Mouse (Mus musculus) cerebellum, postnatal 25 days (tissue): ENCODE measurements around the gene Npl.
"Not testable (repeated sequence)": the region's sequence is repeated elsewhere in the genome, so short reads cannot be mapped to it uniquely, and the experiment has no call there.

Experiments used
- DNase-seq, 2 experiments: peaks; one replicate each; pipeline ENCODE4 v3.0.0; 2021; ENCODE audit warnings: mixed read lengths in 2 of 2

Gene Npl

DNA sequence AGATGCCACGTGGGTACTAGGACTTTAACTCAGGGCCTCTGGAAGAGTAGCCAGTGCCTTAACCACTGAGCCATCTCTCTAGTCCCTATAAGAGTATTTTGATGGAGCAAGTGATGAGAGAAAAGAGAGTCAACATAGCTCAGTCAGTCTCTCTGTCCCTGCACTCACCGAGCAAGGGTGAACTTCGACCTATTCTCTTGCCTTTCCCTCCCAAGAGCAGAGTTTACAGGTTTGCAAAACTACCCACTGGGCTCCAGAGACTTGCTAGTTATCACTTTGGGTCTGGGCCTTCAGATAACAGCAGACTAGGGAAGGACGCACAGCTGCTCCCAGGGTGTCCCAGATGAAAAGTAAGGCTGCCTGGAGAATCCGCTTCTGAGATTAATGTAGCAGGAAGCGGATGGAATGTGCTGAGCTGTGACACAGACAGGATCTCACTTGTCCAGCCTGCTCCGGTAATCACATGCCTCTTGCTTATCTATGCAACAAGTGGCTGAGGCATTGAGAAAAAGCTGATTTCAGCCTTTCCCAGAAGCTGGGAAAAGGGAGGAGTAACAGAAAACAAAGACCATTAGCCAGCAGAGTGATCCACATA is 7.0 kb downstream of the Npl start:
- no peak for DNase-seq

DNA sequence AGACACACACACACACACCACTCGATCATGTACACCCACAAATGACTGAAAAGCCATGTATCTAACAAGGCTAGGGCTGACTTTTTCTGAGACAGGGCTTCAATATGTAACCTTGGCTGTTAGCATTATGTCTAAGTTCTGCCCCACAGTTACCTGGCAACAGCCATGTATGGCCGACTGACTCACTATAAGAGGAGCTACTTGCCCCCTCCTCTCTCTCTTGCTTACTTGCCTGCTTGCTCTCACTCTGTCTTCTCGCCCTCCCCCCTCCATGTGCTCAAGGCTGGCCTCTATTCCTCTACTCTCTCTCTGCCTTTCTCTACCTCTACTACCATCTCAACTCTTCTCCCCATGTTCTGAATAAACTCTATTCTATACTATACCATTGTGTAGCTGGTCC is 9.1 kb downstream of the Npl start:
- DNase-seq = no peak

DNA sequence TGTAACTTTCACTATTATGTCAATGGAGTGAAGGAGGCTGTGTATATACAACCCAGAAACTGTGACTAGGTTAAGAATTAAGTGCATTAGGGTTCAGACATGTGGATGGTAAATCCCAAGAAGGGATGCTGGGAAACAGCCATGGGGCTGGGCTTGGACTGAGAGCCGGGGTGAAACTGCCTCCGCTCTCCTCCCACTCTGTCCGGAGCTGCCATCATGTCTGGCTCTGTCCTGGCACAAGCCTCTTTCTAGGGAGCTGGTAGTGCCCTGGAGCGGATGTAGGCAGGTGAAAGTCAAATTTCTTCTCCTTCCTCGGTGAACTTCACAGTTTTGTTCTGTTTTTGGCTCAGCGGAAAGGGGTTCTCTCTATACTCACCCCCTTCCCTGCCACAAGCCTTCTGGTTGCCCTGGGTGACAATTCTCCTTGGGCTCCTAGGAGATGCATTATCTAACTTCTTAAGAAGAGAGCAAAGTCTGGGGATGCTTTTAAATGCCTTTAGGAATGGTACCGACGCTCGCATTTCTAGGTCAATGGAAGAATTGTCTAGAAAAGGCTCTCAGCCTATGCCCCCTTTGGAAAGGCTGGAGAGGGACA is 10.0 kb downstream of the Npl start:
- DNase-seq = no peak

DNA sequence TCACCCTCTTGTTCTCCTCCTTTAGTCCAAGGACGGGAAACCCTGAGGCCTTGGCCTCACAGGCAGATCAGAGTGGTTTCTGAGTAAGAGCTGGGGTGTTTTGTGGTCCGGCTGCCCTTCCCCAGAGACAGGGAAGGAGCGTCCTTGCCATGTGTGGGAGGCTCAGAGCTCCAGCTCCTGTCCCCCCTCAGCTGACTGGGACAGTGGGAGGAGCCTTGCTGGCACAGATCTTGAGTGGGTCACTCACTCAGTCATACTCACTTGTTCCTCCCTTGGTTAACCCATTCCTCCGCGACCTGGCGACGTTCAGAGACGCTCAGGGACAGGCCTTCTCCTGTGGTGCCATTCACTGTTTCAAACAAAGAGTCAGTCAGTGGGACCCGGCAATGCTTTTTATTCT is 14.2 kb downstream of the Npl start:
- peak in 1 of 2 experiments; percentile 24 for DNase-seq

DNA sequence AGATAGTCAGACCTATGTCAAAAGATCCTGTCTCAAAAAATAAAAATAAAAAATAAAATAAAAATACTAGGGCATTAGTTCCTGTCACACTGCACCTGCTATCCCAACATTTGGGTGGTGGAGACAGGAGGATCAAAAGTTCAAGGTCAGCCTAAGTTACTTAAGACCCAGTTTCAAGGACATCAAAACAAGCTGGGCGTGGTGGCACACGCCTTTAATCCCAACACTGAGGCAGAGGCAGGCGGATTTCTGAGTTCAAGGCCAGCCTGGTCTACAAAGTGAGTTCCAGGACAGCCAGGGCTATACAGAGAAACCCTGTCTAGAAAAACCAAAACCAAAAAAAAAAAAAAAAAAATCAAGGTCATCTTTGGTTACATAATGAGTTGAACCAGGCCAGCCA is 16.9 kb downstream of the Npl start:
- not testable (repeated sequence) for DNase-seq

DNA sequence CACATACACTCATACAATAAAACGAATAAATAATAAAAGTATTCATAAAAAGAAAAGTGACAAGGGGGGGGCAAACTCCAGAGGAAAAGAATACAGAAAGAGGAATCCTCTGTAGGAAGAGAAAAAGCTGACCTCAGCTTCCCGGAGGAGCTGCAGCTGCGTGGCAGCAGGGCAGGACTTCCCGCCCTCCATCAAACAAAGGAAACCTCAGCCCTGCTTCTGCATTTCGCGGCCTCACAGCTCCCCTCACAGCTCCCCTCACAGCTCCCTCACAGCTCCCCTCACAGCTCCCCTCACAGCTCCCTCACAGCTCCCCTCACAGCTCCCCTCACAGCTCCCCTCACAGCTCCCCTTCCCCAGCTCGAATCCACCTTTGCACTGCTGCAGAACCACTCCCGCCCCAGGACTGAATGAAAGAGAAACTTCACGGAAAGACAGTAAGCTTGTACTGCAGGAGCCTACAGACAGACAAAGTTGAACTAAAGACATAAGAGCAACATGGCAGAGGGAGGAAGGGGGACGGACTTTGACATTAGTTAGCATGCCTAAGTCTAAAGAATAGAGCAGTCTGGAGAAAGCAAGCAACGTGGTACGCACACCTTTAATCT is 17.5 kb downstream of the Npl start:
- DNase-seq = no peak

DNA sequence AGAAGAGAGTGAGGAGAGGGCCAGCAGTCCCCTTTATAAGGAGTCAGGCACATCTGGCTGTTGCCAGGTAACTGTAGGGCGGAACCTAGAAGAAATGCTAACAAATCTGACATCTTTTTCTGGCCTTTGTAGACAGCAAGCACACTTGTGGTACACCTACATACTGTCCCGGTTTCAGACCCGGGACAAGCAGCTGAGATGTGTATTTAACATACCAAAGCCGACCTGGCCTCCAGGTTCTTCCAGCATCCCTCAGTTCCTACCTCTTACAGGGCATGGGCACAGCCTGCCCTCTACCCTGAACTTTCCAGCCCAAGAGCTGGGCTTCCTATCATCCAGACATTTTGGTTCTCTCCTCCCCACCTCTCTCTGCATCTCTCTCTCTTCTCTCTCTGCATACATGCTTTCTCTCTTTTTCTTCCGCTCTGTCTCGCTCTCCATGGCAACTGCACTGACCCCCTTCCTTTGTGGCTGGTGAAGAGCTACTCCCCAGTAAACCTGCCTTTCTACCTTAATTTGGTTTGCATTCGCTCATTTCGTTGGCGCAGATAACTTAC is 18.1 kb downstream of the Npl start:
- no peak for DNase-seq

DNA sequence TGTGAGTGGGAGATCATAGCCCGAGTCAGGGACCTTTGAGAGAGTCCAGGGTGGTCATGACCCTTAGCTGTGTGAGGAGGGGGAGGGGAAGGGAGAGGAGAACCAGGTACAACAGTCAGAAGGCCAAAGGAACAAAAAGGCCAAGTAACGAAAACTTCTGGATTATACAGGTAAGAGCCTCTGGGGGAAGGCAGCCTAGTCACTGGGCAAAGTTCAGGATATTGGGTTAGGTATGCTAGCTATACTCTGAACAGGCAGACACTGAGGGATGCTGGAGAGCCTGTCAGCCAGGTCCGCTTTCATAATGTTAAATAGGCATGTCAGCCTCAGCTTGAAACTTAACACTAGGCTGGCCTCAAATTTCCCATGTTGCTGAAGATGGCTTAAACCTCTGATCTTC is 27.7 kb downstream of the Npl start:
- no peak for DNase-seq

DNA sequence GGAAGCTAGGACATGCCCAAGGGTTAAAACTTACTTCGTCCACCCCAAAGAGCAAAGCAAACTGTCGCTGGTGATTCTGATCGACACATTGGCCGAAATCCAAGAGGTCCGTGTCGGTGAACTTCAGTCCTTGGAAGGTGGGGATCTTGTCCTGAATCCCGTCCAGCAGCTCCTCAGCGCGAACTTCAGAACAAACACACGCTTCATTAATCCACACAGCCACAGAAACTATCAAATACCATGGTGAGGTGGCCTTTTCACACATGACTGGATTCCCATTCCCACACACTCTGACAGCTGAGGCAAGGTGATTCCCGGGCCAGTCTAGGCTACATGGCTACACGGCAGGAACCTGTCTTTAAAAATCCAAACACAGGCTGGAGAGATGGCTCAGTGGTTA is 34.5 kb downstream of the Npl start:
- no peak for DNase-seq

DNA sequence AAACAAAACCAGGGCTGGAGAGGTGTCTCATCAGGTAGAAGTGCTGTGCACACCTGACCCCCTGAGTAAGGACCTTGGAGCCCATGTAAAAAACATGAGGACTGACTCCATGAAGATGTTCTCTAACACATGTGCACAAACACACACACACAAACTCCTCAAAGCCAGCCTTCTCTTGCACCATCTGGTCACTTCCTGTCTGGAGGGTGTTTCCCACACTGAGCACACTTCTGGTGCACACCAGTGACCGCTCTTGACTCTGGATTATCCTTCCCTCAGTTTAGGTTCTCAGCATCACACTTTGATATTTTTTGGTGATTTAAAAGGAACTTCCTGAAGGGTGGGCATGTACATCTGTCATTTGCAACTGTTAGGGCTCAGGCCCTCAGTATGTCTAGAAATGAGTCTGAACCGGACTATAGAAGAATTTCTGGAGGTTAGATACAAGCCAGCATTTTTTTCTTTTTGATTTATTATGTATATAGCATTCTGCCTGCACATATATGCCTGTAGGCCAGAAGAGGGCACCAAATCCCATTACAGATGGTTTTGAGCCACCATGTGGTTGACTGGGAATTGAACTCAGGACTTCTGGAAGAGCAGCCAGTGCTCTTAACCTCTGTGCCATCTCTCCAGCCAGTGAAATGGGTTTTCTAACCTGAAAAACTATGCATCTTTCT is 39.4 kb downstream of the Npl start:
- DNase-seq = no peak

DNA sequence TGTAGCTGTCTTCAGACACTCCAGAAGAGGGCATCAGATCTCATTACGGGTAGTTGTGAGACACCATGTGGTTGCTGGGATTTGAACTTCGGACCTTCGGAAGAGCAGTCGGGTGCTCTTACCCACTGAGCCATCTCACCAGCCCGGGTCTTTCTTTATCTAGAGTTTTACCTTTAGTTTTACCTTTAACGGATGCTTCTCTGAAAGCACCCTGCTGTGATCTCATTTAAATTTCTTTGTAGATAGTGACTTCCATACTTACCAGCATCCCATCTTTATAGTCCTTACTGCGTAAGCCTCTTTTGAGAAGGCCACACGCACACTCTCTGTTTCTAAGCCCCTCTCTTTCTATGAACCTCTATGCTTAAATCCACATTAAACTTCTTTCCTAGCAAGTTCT is 40.3 kb downstream of the Npl start:
- not testable (repeated sequence) for DNase-seq

DNA sequence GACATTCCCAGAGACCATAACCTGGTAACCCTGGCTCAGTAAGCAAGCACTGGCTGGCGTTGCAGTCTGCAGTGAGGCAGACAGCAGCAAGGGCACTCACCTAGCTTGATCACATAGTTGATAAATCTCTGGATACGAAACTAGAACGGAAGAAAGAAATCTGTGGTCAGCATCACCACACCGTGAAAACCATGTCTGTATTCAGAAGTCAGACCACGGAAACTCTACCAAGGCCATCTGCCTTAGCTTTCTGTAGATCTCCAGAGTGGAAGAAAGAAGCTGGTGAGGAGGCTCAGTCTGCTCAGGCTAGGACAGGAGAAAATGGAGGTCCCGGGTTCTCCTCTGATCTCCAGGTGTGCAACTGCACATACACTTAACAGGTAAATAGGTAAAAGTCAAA is 40.8 kb downstream of the Npl start:
- DNase-seq = no peak

DNA sequence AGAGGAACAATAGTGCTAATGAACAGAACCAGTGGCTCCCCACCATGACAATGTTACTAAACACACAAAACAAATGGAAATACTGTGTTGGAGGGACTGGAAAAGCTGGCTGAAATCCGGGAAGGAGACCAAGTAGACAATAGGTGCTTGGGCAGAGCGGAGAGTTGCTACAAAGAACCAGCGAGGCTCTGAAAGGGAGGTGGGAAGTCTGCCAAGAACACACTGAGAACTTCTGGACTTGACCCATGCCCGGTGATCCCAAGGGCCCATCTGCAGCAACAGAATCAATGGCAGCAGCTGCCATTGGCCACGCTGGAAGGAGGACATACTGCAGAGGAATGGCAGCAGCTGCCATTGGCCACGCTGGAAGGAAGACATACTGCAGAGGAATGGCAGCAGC is 43.6 kb downstream of the Npl start:
- peak in 1 of 2 experiments; percentile 10 for DNase-seq

DNA sequence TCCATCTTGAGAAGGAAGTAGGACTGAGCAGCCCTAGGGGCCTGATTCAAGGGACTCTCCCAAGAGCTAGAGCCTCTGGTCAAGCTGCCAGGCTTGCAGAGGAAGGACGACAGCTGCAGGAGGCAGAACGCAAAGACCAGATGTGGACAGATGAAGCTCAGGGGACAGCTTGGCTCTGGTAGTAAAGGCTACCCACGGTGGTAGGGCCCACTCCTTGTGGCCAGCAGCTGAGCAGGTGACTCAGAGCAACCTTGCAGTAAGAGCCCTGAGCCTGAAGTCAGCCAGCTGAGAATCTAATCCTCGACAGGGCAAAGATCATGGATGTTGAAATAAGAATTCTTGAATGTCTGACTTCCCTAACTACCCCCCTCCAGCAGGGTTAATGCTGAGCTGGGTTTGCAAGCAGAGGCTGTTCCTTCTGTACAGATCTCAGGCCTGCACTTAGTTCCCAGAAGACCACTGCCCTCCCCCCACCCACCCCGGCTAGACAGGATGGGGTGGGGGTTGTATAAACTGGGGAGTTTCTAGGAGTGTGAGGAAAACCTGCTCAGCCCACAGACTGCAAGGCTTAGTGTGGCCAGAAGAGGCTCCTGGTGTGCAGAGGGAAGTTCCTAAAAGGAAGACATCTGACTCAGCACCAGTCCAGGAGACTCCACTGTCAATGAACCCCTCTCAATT is 48.1 kb downstream of the Npl start:
- no peak for DNase-seq

DNA sequence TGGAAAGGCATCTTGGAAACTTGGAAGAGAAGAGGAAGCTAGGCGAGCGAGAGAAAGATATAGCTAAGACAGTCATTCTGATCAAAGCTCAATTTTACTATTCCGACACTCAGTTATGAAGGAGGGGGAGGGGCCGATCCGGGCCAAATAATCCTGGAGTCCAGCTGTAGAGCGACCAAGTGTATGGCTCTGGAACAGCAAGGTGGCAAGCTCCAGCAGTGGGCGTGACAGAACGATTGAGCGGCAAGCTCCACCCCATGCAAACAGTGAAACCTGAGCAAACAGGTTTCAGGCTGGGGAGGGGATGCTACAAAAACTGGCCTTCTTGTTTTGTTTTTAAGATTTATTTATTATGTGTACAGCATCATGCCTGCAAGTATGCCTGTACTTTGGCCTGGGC is 49.8 kb downstream of the Npl start:
- DNase-seq = no peak

DNA sequence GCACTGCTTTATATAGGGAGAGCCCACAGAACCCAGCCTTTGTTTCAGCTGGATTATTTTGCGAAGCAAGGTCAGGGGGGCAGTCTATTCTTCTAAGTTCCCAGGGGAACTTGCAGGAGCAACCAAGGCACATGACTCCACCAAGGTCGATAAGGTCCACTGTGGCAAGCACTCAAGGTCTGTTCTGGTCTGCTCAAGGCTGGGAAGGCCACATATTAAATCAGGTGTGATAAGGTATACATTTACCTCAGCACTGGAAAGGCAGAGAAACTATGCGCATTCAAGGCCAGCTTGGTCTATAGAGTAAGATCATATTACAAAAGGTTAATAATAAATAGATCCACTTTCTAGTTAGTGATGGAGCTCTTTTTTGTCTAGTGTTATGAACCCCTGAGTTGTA is 53.8 kb downstream of the Npl start:
- no peak for DNase-seq

DNA sequence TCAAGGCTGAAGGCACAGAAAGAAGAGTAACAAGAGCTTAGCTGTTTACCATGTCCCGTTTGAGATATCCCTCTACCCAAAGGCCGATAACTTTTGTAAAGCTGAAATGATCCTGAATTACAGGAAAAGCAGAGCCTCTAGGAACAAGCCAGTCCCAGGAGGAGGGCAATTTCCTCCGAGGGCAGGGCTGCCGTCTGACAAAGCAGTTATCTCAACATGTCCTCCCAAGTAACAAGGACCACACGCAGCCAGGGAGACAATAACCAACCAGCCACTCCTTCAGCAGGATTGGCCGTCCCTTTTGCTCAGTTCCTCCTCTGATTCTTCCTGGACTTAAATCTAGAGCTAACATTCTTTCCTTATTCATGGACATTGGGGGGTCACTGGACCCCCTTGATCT is 55.9 kb downstream of the Npl start:
- DNase-seq = no peak

DNA sequence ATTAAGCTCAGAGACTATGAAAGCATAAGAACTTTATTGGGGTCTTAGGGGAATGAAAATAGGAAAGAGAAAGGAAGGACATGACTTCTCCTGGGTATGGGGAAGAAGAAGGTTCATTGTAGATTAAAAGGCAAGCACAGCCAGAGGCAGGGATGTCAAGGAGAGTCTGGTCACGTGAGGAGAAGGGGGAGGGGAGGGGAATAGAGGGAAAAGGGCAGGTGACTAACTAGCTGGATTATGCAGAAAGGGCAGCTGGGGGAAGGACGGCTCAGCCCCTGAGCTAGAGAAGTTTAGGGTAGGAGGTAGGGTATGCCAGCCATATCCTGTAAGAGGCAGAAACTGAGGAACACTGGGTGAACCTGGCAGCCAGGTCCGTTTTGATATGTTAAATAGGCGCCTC is 56.5 kb downstream of the Npl start:
- no peak for DNase-seq

DNA sequence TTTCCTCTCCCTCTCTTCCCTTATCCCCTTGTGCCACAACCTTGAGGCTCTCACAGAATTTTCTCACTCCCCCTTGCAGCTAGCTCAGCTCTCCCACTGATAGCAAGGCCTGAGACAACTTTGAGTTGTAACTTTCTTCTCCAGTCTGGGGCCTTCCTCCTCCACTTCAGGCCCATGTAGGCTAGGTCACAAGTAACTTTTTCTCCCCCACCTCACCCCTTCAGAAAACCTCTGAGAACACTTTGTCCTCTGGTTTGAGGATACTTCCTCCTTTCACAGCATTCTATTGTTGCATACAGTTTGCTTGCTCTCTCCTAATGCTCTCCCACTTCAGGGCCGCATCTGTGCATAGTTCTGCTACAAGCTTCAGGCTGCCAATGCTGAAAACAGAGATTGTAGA is 58.0 kb downstream of the Npl start:
- no peak for DNase-seq

DNA sequence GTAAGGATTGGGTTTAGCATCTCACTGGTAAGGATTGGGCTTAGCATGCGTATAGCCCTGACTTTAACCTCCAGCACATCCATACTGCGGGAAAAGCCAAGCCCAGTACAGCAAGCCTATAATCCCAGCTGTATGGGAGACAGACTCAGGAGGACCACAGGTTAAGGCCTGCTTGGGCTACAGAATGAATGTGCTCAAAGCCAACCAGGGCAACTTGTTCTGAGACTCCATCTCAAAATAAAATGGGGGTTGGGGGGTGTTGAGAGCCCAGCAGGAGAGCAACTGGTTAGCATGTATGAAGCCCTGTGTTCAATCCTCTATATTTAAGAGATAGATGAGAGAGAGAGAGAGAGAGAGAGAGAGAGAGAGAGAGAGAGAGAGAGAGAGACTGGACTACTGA is 58.5 kb downstream of the Npl start:
- no peak for DNase-seq

DNA sequence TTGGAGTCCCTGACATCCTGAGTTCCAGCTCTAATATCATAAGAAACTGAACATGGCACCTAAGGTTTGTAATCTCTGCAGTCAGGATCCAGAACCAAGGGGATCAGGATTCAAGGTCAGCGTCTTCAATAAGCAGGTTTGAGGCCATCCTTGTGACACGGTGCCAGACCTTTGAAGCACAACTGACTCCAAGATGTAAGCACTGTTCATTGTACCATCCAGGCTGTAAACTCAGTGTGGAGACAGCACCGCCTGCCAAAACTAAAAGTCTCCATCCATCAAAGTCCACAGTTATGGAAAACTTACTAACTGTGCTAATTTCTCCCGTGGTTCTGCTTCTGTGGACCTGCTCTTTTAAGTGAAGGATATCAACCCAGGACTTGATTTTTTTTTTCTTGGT is 59.9 kb downstream of the Npl start:
- no peak for DNase-seq

DNA sequence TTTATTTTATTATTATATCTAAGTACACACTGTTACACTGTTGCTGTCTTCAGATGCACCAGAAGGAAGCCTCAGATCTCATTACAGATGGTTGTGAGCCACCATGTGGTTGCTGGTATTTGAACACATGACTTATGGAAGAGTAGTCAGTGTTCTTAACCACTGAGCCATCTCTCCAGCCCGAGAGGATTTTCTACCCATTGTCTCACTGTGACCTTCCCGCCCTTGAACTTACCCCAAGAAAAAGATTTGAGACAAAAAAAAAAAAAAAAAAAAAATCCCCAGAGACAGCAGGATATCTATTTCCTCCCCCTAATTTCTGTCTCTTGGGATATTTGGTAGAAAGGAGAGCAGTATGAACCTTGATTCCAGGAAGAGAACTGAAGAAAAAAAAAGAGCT is 60.3 kb downstream of the Npl start:
- no peak for DNase-seq

DNA sequence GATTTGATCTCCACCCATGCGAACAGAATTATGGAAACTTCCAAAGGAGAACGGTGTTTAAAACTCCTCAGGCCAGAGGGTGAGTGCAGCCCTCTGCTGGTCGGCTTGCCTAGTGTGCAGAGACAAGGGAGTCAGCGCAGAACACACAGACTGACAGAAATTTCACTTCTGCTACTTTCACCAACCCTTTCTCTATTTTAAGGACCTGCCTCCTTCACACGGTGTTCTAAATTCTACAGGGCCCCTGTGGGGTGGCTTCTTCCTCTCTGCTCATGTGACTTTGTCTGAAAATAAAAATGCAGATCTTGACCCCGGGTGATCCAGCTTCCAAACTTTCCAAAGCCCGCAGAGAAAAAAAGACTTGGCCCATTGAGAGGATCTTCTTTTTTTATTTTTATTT is 60.7 kb downstream of the Npl start:
- DNase-seq = peak in 1 of 2 experiments; percentile 14
